Mouse (Mus musculus): ENCODE measurements around the gene Epm2aip1. TPM values are rescaled to one million over a fixed set of nuclear protein-coding genes. Genes with fewer than 3 reads are reported as not detected.
A peak's percentile ranks its signal among the peaks of the same experiment; 100 is the strongest.

The Epm2aip1 gene
- total and polyA plus RNA-seq, 3 experiments: 3.4 to 7.4 TPM; not detected in 1

DNA sequence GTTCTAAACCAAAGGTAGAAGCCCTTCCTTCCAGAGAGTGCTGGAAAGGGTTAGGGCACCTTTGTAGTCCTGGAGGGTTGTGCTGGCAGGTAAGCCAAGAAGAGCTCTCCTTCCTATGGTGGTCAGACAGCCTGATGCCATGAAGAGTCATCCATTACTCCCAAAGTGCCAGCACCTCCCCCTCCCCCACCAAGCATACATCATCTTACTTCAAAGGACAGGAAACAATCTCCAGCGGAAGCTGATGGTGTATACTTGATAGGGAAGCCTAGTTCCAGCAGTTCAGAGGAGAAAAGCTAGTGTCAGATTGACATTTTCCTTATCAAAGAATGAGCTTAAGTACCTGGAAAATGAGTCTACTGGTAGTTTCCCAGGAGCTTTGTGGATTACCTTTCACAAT lies 3.4 kb downstream of the Epm2aip1 start (continued):
- TF ChIP-seq UBTF (IDR thresholded peaks at IDR 0.05; ENCODE audit: borderline replicate concordance, insufficient read depth, low read depth, low read length): no peak

DNA sequence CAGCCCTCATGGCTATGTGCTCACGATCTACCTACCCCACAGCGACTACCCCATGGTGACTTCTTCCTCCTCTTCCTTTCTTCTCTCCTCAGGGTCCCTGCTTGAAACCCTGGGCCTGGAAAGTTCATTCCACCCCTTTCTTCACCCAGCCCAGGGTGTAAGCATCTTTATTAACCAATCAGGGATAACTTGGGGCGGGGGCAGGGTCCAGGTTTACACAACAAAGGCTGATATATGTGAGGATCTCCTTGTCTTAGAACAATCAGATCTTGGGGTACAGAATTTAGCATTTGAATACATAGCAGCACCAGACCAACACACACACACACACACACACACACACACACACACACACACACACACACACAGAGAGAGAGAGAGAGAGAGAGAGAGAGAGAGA lies 13.3 kb downstream of the Epm2aip1 start:
- Histone ChIP-seq H3K36me3 (ENCODE audit: control insufficient read depth in 1 of 2, insufficient read depth in 2 of 2, low read length in 2 of 2) (0 out of 4 replicates have a peak, but pooled peaks cover 0 to 3% of the 10 kb centered on the region in 2 experiments), H3K9me3 (replicated peaks; ENCODE audit: insufficient read depth, low read length) (no peaks in the 10 kb centered on the region), H3K79me2 (ENCODE audit: control insufficient read depth, insufficient read depth, low read length, poor library complexity) (no peaks in the 10 kb centered on the region), H3K4me3 (ENCODE audit: control insufficient read depth in 1 of 2, insufficient read depth in 1 of 2, low read depth in 2 of 2, low read length in 2 of 2) (no peak overlapping the region), H3K4me1 (ENCODE audit: control insufficient read depth in 1 of 2, insufficient read depth in 2 of 2, low read length in 2 of 2) (no peaks in the 10 kb centered on the region), H3K9ac (ENCODE audit: control insufficient read depth, low read depth, low read length, poor library complexity, severe bottlenecking) (no peak overlapping the region), H3K27me3 (ENCODE audit: control insufficient read depth in 1 of 2, insufficient read depth in 2 of 2, low read length in 2 of 2) (no peaks in the 10 kb centered on the region), H3K27ac (ENCODE audit: control insufficient read depth, low read depth, low read length) (no peak overlapping the region)
- TF ChIP-seq MAZ (IDR thresholded peaks at IDR 0.05; ENCODE audit: low read depth, low read length) (no peak), ELF1 (IDR thresholded peaks at IDR 0.05; ENCODE audit: low read depth, low read length) (no peak), USF2 (IDR thresholded peaks at IDR 0.05; ENCODE audit: borderline replicate concordance in 1 of 2, insufficient read depth in 1 of 2, low read depth in 1 of 2, low read length in 2 of 2) (no peak), TBP (IDR thresholded peaks at IDR 0.05; ENCODE audit: low read depth, low read length) (no peak), ZC3H11A (IDR thresholded peaks at IDR 0.05; ENCODE audit: low read depth, low read length) (no peak), POLR2A (IDR thresholded peaks at IDR 0.05; ENCODE audit: control insufficient read depth in 1 of 2, insufficient read depth in 1 of 2, low read depth in 1 of 2, low read length in 2 of 2, poor library complexity in 1 of 2) (no peak)
- DNase-seq (ENCODE audit: low read depth, low spot score): no peak

DNA sequence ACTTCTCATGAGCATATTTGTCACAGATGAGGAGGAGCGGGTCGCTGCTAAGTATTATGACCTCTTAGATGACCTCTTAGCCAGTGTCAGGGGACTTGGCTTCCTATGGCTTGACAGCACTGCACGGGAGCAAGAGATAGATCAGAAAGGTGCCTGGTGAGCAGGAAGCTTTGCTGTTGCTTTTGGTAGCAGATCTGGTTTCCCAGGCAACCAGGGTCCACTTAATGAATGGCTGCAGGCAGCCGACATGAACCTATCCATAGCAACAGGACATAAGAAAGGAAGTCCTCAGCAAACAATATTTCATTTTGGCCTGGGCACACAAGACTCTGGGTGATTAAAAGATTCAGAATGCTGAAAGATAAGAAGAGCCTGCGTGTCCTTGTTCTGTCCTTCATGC lies 13.9 kb downstream of the Epm2aip1 start:
- TF ChIP-seq NELFE (IDR thresholded peaks at IDR 0.05; ENCODE audit: low read depth, low read length): no peak
- TF ChIP-seq POLR2AphosphoS2 (IDR thresholded peaks at IDR 0.05; ENCODE audit: low read length): no peak
- TF ChIP-seq CHD2 (IDR thresholded peaks at IDR 0.05; ENCODE audit: low read length): no peak
- no peak for TF ChIP-seq UBTF (IDR thresholded peaks at IDR 0.05; ENCODE audit: borderline replicate concordance, insufficient read depth, low read depth, low read length)
- H3K27me3 ChIP-seq (ENCODE audit: control insufficient read depth in 1 of 2, insufficient read depth in 2 of 2, low read length in 2 of 2): no peaks in the 10 kb centered on the region
- no peak for DNase-seq (ENCODE audit: low read depth, low spot score)
- H3K4me1 ChIP-seq (ENCODE audit: control insufficient read depth in 1 of 2, insufficient read depth in 2 of 2, low read length in 2 of 2): no peaks in the 10 kb centered on the region
- H3K79me2 ChIP-seq (ENCODE audit: control insufficient read depth, insufficient read depth, low read length, poor library complexity): no peaks in the 10 kb centered on the region
- H3K4me3 ChIP-seq (ENCODE audit: control insufficient read depth in 1 of 2, insufficient read depth in 1 of 2, low read depth in 2 of 2, low read length in 2 of 2): no peak overlapping the region
- no peak overlapping the region for H3K27ac ChIP-seq (ENCODE audit: control insufficient read depth, low read depth, low read length)
- H3K9me3 ChIP-seq (replicated peaks; ENCODE audit: insufficient read depth, low read length): no peaks in the 10 kb centered on the region
- no peak overlapping the region for H3K9ac ChIP-seq (ENCODE audit: control insufficient read depth, low read depth, low read length, poor library complexity, severe bottlenecking)
- H3K36me3 ChIP-seq (ENCODE audit: control insufficient read depth in 1 of 2, insufficient read depth in 2 of 2, low read length in 2 of 2): 0 out of 4 replicates have a peak, but pooled peaks cover 0 to 3% of the 10 kb centered on the region in 2 experiments

DNA sequence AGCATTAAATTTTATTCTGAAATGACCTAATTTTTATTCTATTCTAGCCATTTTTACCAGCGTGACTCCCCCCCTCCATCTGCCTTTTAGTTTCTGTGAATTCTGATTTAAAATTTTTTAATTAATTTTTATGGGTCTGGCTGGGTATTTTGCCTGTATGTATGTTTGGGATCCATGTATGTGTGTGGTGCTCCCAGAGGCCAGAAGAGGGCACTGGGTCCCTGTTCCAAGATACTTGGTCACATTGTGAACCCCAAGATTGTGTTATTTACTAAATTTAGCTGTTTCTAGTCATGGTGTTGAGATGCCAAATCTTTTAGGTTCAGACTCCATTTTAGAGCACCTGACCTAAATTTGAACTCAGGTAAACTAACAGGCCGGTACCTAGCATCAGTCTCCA lies 14.7 kb downstream of the Epm2aip1 start:
- Histone ChIP-seq H3K79me2 (ENCODE audit: control insufficient read depth, insufficient read depth, low read length, poor library complexity) (no peaks in the 10 kb centered on the region), H3K27me3 (ENCODE audit: control insufficient read depth in 1 of 2, insufficient read depth in 2 of 2, low read length in 2 of 2) (no peaks in the 10 kb centered on the region), H3K4me3 (ENCODE audit: control insufficient read depth in 1 of 2, insufficient read depth in 1 of 2, low read depth in 2 of 2, low read length in 2 of 2) (no peak overlapping the region), H3K9me3 (replicated peaks; ENCODE audit: insufficient read depth, low read length) (no peaks in the 10 kb centered on the region), H3K27ac (ENCODE audit: control insufficient read depth, low read depth, low read length) (no peak overlapping the region), H3K9ac (ENCODE audit: control insufficient read depth, low read depth, low read length, poor library complexity, severe bottlenecking) (no peak overlapping the region), H3K4me1 (ENCODE audit: control insufficient read depth in 1 of 2, insufficient read depth in 2 of 2, low read length in 2 of 2) (no peaks in the 10 kb centered on the region), H3K36me3 (ENCODE audit: control insufficient read depth in 1 of 2, insufficient read depth in 2 of 2, low read length in 2 of 2) (0 out of 4 replicates have a peak, but pooled peaks cover 0 to 3% of the 10 kb centered on the region in 2 experiments)
- DNase-seq (ENCODE audit: low read depth, low spot score): no peak
- no peak for TF ChIP-seq MXI1 (IDR thresholded peaks at IDR 0.05; ENCODE audit: low read depth, low read length)
- no peak for TF ChIP-seq ETS1 (IDR thresholded peaks at IDR 0.05; ENCODE audit: low read depth, low read length)
- no peak for TF ChIP-seq CHD1 (IDR thresholded peaks at IDR 0.05; ENCODE audit: low read depth, low read length)
- no peak for TF ChIP-seq TAL1 (IDR thresholded peaks at IDR 0.05; ENCODE audit: low read length)
- TF ChIP-seq CTCF (IDR thresholded peaks at IDR 0.05 in 2 of 3, conservative IDR thresholded peaks at IDR 0.05 in 1 of 3; ENCODE audit: control insufficient read depth in 1 of 3, insufficient read depth in 1 of 3, low read depth in 2 of 3, low read length in 3 of 3, poor library complexity in 1 of 3, severe bottlenecking in 1 of 3): peak in 2 of 3 experiments; percentile 27 to 28; a peak in 2 of 6 replicates
- TF ChIP-seq TBP (IDR thresholded peaks at IDR 0.05; ENCODE audit: low read depth, low read length): no peak
- peak; percentile 14 for TF ChIP-seq RAD21 (IDR thresholded peaks at IDR 0.05; ENCODE audit: low read depth, low read length)
- no peak for TF ChIP-seq MEF2A (IDR thresholded peaks at IDR 0.05; ENCODE audit: extremely low read depth, insufficient replicate concordance, low read depth, low read length, poor library complexity, severe bottlenecking)

All from MEL (cell line).